Comparison of ENCODE assay signal across 8 mouse cellular contexts in genomic region chr4:141544536-141544935, GRCm38 (mm10). TPM values are rescaled to one million over a fixed set of nuclear protein-coding genes. Genes with fewer than 3 reads are reported as not detected.
A peak's percentile ranks its signal among the peaks of the same experiment; 100 is the strongest.
DNase-seq lines count a peak whose midpoint lies in the region; ATAC-seq and TF ChIP-seq lines count a peak whose summit lies in the region.

No protein-coding gene starts in this region.

- ATAC-seq in heart, embryonic 12.5 days (ENCODE audit: insufficient number of reproducible peaks, low FRiP score) = no peak
- no peak for ATAC-seq in hindbrain, embryonic 11.5 days (ENCODE audit: low FRiP score)
- ATAC-seq in liver, postnatal 0 days = no peak

- H3K27ac ChIP-seq in heart, embryonic 12.5 days (ENCODE audit: poor library complexity, severe bottlenecking) = peak overlapping the region; percentile 100; the same call in 1 of the 2 replicates
- H3K27ac ChIP-seq in CH12.LX (ENCODE audit: insufficient read depth, low read depth) = no peak overlapping the region
- H3K27ac ChIP-seq in hindbrain, embryonic 11.5 days (ENCODE audit: low read depth, low read length) = no peak overlapping the region
- peak overlapping the region; percentile 100 for H3K27ac ChIP-seq in liver, postnatal 0 days (ENCODE audit: low read depth)

- no peak for DNase-seq in heart, postnatal 10 days
- no peak for DNase-seq in CH12.LX (ENCODE audit: extremely low read depth)
- DNase-seq in hindbrain, embryonic 11.5 days (ENCODE audit: low spot score) = no peak
- DNase-seq in liver, postnatal 0 days = no peak
- DNase-seq in ovary, adult 18-20 months (ENCODE audit: low spot score) = no peak
- DNase-seq in testis, postnatal 10 days (ENCODE audit: low spot score) = no peak
- no peak for DNase-seq in retina, postnatal 1 day

- TF ChIP-seq POLR2A in CH12.LX (IDR thresholded peaks at IDR 0.05; ENCODE audit: low read depth, low read length) = no peak

- H3K4me3 ChIP-seq in heart, embryonic 12.5 days = peak overlapping the region; percentile 68
- H3K4me3 ChIP-seq in CH12.LX (replicated peaks in 1 of 3; ENCODE audit: low read depth in 2 of 3, low read length in 2 of 3, poor library complexity in 1 of 3) = peak overlapping the region in 2 of 3 experiments; percentile 59 to 93
- H3K4me3 ChIP-seq in hindbrain, embryonic 11.5 days (ENCODE audit: low read depth, low read length) = peak overlapping the region; percentile 53; the same call in 1 of the 2 replicates
- peak overlapping the region; percentile 93 for H3K4me3 ChIP-seq in liver, postnatal 0 days (ENCODE audit: low read depth, low read length)

- 40% methylated on average over 2 of the region's 2 CpGs for WGBS in heart, embryonic 12.5 days
- WGBS in hindbrain, embryonic 11.5 days = 49% methylated on average over 2 of the region's 2 CpGs
- WGBS in liver, postnatal 0 days (ENCODE audit: insufficient replicate concordance) = 45% methylated on average over 2 of the region's 2 CpGs

- TF ChIP-seq EP300 in CH12.LX (IDR thresholded peaks at IDR 0.05; ENCODE audit: low read length) = no peak
- TF ChIP-seq EP300 in liver, postnatal 0 days (IDR thresholded peaks at IDR 0.05; ENCODE audit: low read depth) = no peak

- H3K4me2 ChIP-seq in heart, embryonic 12.5 days = peak overlapping the region; percentile 96; the same call in 1 of the 2 replicates
- peak overlapping the region; percentile 68; the same call in 1 of the 2 replicates for H3K4me2 ChIP-seq in CH12.LX (ENCODE audit: insufficient read depth, low read depth, poor library complexity, severe bottlenecking)
- H3K4me2 ChIP-seq in hindbrain, embryonic 11.5 days (replicated peaks; ENCODE audit: low read depth, low read length) = peak overlapping the region; percentile 98; the same call in 1 of the 2 replicates
- H3K4me2 ChIP-seq in liver, postnatal 0 days (ENCODE audit: low read depth, low read length) = peak overlapping the region; percentile 99

- TF ChIP-seq CTCF in CH12.LX (conservative IDR thresholded peaks at IDR 0.05 in 1 of 2, IDR thresholded peaks at IDR 0.05 in 1 of 2; ENCODE audit: low read depth in 2 of 2, low read length in 2 of 2) = no peak
- TF ChIP-seq CTCF in liver, postnatal 0 days (IDR thresholded peaks at IDR 0.05; ENCODE audit: low read depth) = no peak

- no peaks in the 10 kb centered on the region for H3K36me3 ChIP-seq in heart, embryonic 12.5 days
- H3K36me3 ChIP-seq in CH12.LX (replicated peaks in 1 of 2; ENCODE audit: control insufficient read depth in 1 of 2, insufficient read depth in 1 of 2, low read length in 1 of 2) = no peaks in the 10 kb centered on the region
- H3K36me3 ChIP-seq in hindbrain, embryonic 11.5 days (ENCODE audit: control insufficient read depth, insufficient read depth, low read length) = no peaks in the 10 kb centered on the region
- no peaks in the 10 kb centered on the region for H3K36me3 ChIP-seq in liver, postnatal 0 days (replicated peaks; ENCODE audit: insufficient read depth, low read length)

- dilution Hi-C loops in CH12.LX (cut with MboI; ENCODE audit: extremely low pct_ligation_motif_present, extremely low pct_unique_long_range_greater_than_20kb, low sequenced_read_pairs) = no loop called here

- TF ChIP-seq RAD21 in CH12.LX (IDR thresholded peaks at IDR 0.05; ENCODE audit: low read depth, low read length) = no peak

- H3K9me3 ChIP-seq in heart, embryonic 12.5 days (replicated peaks) = no peaks in the 10 kb centered on the region
- no peaks in the 10 kb centered on the region for H3K9me3 ChIP-seq in CH12.LX (replicated peaks; ENCODE audit: low read length)
- H3K9me3 ChIP-seq in hindbrain, embryonic 11.5 days (ENCODE audit: control insufficient read depth, low read length) = no peaks in the 10 kb centered on the region
- H3K9me3 ChIP-seq in liver, postnatal 0 days (ENCODE audit: low read length) = no peaks in the 10 kb centered on the region

- H3K79me2 ChIP-seq in CH12.LX (replicated peaks; ENCODE audit: control insufficient read depth, extremely low read depth, insufficient read depth, poor library complexity, severe bottlenecking) = no peaks in the 10 kb centered on the region; the same call in 1 of the 2 replicates

- H3K4me1 ChIP-seq in heart, embryonic 12.5 days (replicated peaks) = peaks cover 11% of the 10 kb centered on the region; the same call in 1 of the 2 replicates
- H3K4me1 ChIP-seq in CH12.LX (ENCODE audit: control insufficient read depth in 1 of 2, insufficient read depth in 2 of 2) = peaks cover 4 to 49% of the 10 kb centered on the region in 2 experiments; a peak in 2 of 4 replicates
- no peaks in the 10 kb centered on the region; the same call in 1 of the 2 replicates for H3K4me1 ChIP-seq in hindbrain, embryonic 11.5 days (replicated peaks; ENCODE audit: control insufficient read depth, insufficient read depth, low read length)
- H3K4me1 ChIP-seq in liver, postnatal 0 days (ENCODE audit: insufficient read depth) = peaks cover 21% of the 10 kb centered on the region

- in situ Hi-C loops in CH12.LX (cut with MboI; ENCODE audit: low pct_ligation_motif_present, low pct_unique_long_range_greater_than_20kb, low sequenced_read_pairs) = no loop called here

- H3K27me3 ChIP-seq in heart, embryonic 12.5 days (replicated peaks) = no peaks in the 10 kb centered on the region
- H3K27me3 ChIP-seq in CH12.LX (replicated peaks) = no peaks in the 10 kb centered on the region
- no peaks in the 10 kb centered on the region for H3K27me3 ChIP-seq in hindbrain, embryonic 11.5 days (ENCODE audit: control insufficient read depth, insufficient read depth, low read length)
- H3K27me3 ChIP-seq in liver, postnatal 0 days (ENCODE audit: insufficient read depth, low read length) = no peaks in the 10 kb centered on the region

- intact Hi-C loops in heart, postnatal 10 days (cut with DNase I) = loop anchor here (10.0 kb wide), 1 partner anchor 400 kb away; the partner anchor contains the start of gene Fbxo42

- H3K9ac ChIP-seq in heart, embryonic 12.5 days = no peak overlapping the region
- H3K9ac ChIP-seq in CH12.LX (ENCODE audit: insufficient read depth, low read depth) = no peak overlapping the region; the same call in 1 of the 2 replicates
- H3K9ac ChIP-seq in hindbrain, embryonic 11.5 days (ENCODE audit: low read depth, low read length) = peak overlapping the region; percentile 94; the same call in 1 of the 2 replicates
- H3K9ac ChIP-seq in liver, postnatal 0 days (replicated peaks) = peak overlapping the region; percentile 91; the same call in 1 of the 2 replicates

TF ChIP-seq in CH12.LX, 34 proteins besides CTCF, POLR2A, EP300 and RAD21:
- no peak for TF ChIP-seq ZMIZ1 (IDR thresholded peaks at IDR 0.05; ENCODE audit: low read depth, low read length)
- no peak for TF ChIP-seq RCOR1 (conservative IDR thresholded peaks at IDR 0.05; ENCODE audit: low read depth, low read length)
- no peak for TF ChIP-seq USF1 (IDR thresholded peaks at IDR 0.05; ENCODE audit: low read depth, low read length)
- no peak for TF ChIP-seq MEF2A (IDR thresholded peaks at IDR 0.05; ENCODE audit: borderline replicate concordance, low read depth, low read length)
- no peak for TF ChIP-seq PAX5 (IDR thresholded peaks at IDR 0.05; ENCODE audit: low read length)
- no peak for TF ChIP-seq KAT2A (IDR thresholded peaks at IDR 0.05; ENCODE audit: insufficient replicate concordance, low read length)
- no peak for TF ChIP-seq ZC3H11A (IDR thresholded peaks at IDR 0.05; ENCODE audit: low read depth, low read length)
- TF ChIP-seq CHD2 (IDR thresholded peaks at IDR 0.05; ENCODE audit: low read length) = no peak
TF ChIP-seq in CH12.LX: peak in this region for 0.

RNA-seq across cellular contexts. Expression of gene Spen, which starts 6.1 kb away (rescaled TPM):
- polyA plus RNA-seq in heart, embryonic 12.5 days (2016; fragmentation: Nextera tagmentation; extraction: Ambion mirVana) = 9.0 and 9.1 TPM in 2 replicates
- 10 to 100 TPM; 32.1 to 34.2 TPM for total RNA-seq in heart, postnatal 10 days (2021)
- total RNA-seq in CH12.LX (2012; rRNA removed) = 10.2 and 10.8 TPM in 2 replicates
- 2.6 and 4.0 TPM in 2 replicates for total RNA-seq in CH12.LX (2014; rRNA removed)
- polyA plus RNA-seq in CH12.LX (2012; ENCODE audit: insufficient read length, low read depth) = 21.3 and 21.6 TPM in 2 replicates
- polyA plus RNA-seq in hindbrain, embryonic 11.5 days (2014; fragmentation: Nextera tagmentation; extraction: Ambion mirVana) = 17.6 and 22.0 TPM in 2 replicates
- polyA plus RNA-seq in liver, postnatal 0 days (2015; fragmentation: Nextera tagmentation; extraction: Ambion mirVana) = 2.3 and 3.0 TPM in 2 replicates

Comparison
In these comparisons a context has a peak if more than half of its experiments do, and no peak if none do; other contexts are left out.
1. H3K27ac ChIP-seq: peak in heart, embryonic 12.5 days (single experiment) and liver, postnatal 0 days (single experiment); none in CH12.LX (single experiment) and hindbrain, embryonic 11.5 days (single experiment).
2. H3K9ac ChIP-seq: peak in hindbrain, embryonic 11.5 days (single experiment) and liver, postnatal 0 days (single experiment); none in heart, embryonic 12.5 days (single experiment) and CH12.LX (single experiment).
3. Peak in every context shown above with its lines, with median percentiles within 50 percentile points of each other: H3K4me2 ChIP-seq and H3K4me3 ChIP-seq.